Mouse (Mus musculus) midbrain, embryonic 15.5 days (tissue): ENCODE measurements at regions not wholly inside any gene's neighbourhood (a gene's known extent, or its start where the extent isn't known, plus 50 kb on each side); places are given as distances from the start of the nearest gene placed in this dataset.

Source experiments
- ATAC-seq: fragments of 200-750 bp; cut with Nextera tagmentation; replicated peaks from 2 replicates; pipeline ENCODE4 v1.8.0; 2017; ENCODE audit warnings: moderate TSS enrichment
- H3K27ac ChIP-seq: fragments of 300-500 bp; sonication (generic); 2 replicates; pipeline ENCODE4 v1.5.1; 2015; ENCODE audit warnings: mild to moderate bottlenecking, inconsistent platforms
- H3K27me3 ChIP-seq: fragments of 300-500 bp; sonication (generic); replicated peaks from 2 replicates; pipeline ENCODE4 v1.6.1; 2015; ENCODE audit warnings: inconsistent platforms
- H3K36me3 ChIP-seq: fragments of 300-500 bp; sonication (generic); replicated peaks from 2 replicates; pipeline ENCODE4 v1.6.1; 2015; ENCODE audit warnings: inconsistent platforms
- H3K4me1 ChIP-seq: fragments of 300-500 bp; sonication (generic); 2 replicates; pipeline ENCODE4 v1.6.1; 2015; ENCODE audit warnings: inconsistent platforms
- H3K4me2 ChIP-seq: fragments of 300-500 bp; sonication (generic); 2 replicates; pipeline ENCODE4 v1.6.1; 2015; ENCODE audit warnings: inconsistent platforms, mild to moderate bottlenecking, moderate library complexity
- H3K4me3 ChIP-seq: fragments of 300-500 bp; sonication (generic); 2 replicates; pipeline ENCODE4 v1.5.1; 2015; ENCODE audit warnings: mild to moderate bottlenecking, inconsistent platforms
- H3K9ac ChIP-seq: fragments of 300-500 bp; sonication (generic); 2 replicates; pipeline ENCODE4 v1.6.1; 2015; ENCODE audit warnings: mild to moderate bottlenecking, inconsistent platforms
- H3K9me3 ChIP-seq: fragments of 300-500 bp; sonication (generic); 2 replicates; pipeline ENCODE4 v1.6.1; 2016; ENCODE audit warnings: inconsistent platforms
- WGBS: fragments of 180-500 bp; shearing (Covaris S2); methylation state at CpG from one replicate; pipeline ENCODE4 v1.1.7; 2015; ENCODE audit warnings: mixed read lengths; 5-methylcytosine and 5-hydroxymethylcytosine counted together

- no peak overlapping the region for H3K27ac ChIP-seq
- H3K4me2 ChIP-seq: no peak overlapping the region
- no peaks in the 10 kb centered on the region for H3K36me3 ChIP-seq
- 80% methylated on average over 4 of the region's 4 CpGs for WGBS
- H3K27me3 ChIP-seq: no peaks in the 10 kb centered on the region
- no peak for ATAC-seq
- H3K9me3 ChIP-seq: no peaks in the 10 kb centered on the region
- no peak overlapping the region for H3K4me3 ChIP-seq
- no peaks in the 10 kb centered on the region; the same call in 1 of the 2 replicates for H3K4me1 ChIP-seq
- H3K9ac ChIP-seq: no peak overlapping the region
Observed at GRCm38 (mm10) chr12:70766319-70766718, 59.0 kb upstream of the Frmd6 start.

- Histone ChIP-seq H3K4me3 (no peak overlapping the region), H3K9ac (no peak overlapping the region), H3K9me3 (no peaks in the 10 kb centered on the region), H3K4me2 (no peak overlapping the region), H3K27ac (no peak overlapping the region), H3K36me3 (no peaks in the 10 kb centered on the region), H3K27me3 (no peaks in the 10 kb centered on the region), H3K4me1 (no peaks in the 10 kb centered on the region; the same call in 1 of the 2 replicates)
- 52% methylated on average over 4 of the region's 4 CpGs for WGBS
- ATAC-seq: no peak
Observed at GRCm38 (mm10) chr12:70767959-70768358, 57.4 kb upstream of the Frmd6 start.

- Histone ChIP-seq H3K27me3 (no peaks in the 10 kb centered on the region), H3K9ac (no peak overlapping the region), H3K4me2 (no peak overlapping the region), H3K4me1 (no peaks in the 10 kb centered on the region; the same call in 1 of the 2 replicates), H3K9me3 (no peaks in the 10 kb centered on the region), H3K4me3 (no peak overlapping the region), H3K27ac (no peak overlapping the region), H3K36me3 (no peaks in the 10 kb centered on the region)
- whole genome bisulfite sequencing: 78% methylated on average over 9 of the region's 9 CpGs
- ATAC-seq: no peak
Observed at GRCm38 (mm10) chr12:70768745-70769144, 56.6 kb upstream of the Frmd6 start.

- H3K4me1 ChIP-seq: no peaks in the 10 kb centered on the region; the same call in 1 of the 2 replicates
- no peak overlapping the region for H3K9ac ChIP-seq
- no peak overlapping the region for H3K4me3 ChIP-seq
- ATAC-seq: no peak
- H3K4me2 ChIP-seq: no peak overlapping the region
- no peaks in the 10 kb centered on the region for H3K9me3 ChIP-seq
- WGBS: 90% methylated on average over 12 of the region's 12 CpGs
- no peak overlapping the region for H3K27ac ChIP-seq
- H3K27me3 ChIP-seq: no peaks in the 10 kb centered on the region
- no peaks in the 10 kb centered on the region for H3K36me3 ChIP-seq
Observed at GRCm38 (mm10) chr12:70769538-70770176, 55.7 kb upstream of the Frmd6 start.

- Histone ChIP-seq H3K27ac (no peak overlapping the region), H3K36me3 (no peaks in the 10 kb centered on the region), H3K4me2 (no peak overlapping the region), H3K4me3 (no peak overlapping the region), H3K9me3 (no peaks in the 10 kb centered on the region), H3K9ac (no peak overlapping the region), H3K4me1 (peaks cover 6% of the 10 kb centered on the region), H3K27me3 (no peaks in the 10 kb centered on the region)
- ATAC-seq: no peak
- 84% methylated on average over 5 of the region's 5 CpGs for WGBS
Observed at GRCm38 (mm10) chr12:70774006-70774405, 51.3 kb upstream of the Frmd6 start.

GRCm38 (mm10) chr12:70774816-70775591 is 50.3 kb upstream of the Frmd6 start:
- no peak overlapping the region for H3K27ac ChIP-seq
- 68% methylated on average over 8 of the region's 8 CpGs for WGBS
- no peak overlapping the region for H3K4me2 ChIP-seq
- no peak overlapping the region for H3K4me3 ChIP-seq
- no peaks in the 10 kb centered on the region for H3K27me3 ChIP-seq
- no peak for ATAC-seq
- no peaks in the 10 kb centered on the region for H3K9me3 ChIP-seq
- no peak overlapping the region for H3K9ac ChIP-seq
- H3K36me3 ChIP-seq: no peaks in the 10 kb centered on the region
- H3K4me1 ChIP-seq: peaks cover 6% of the 10 kb centered on the region
